ENCODE assay signal across 8 mouse cellular contexts in genomic region chr11:101763723-101764122, GRCm38 (mm10). TPM values are rescaled to one million over a fixed set of nuclear protein-coding genes. Genes with fewer than 3 reads are reported as not detected.
DNase-seq lines count a peak whose midpoint lies in the region; ATAC-seq and TF ChIP-seq lines count a peak whose summit lies in the region.

No protein-coding gene starts in this region.

- no peak for ATAC-seq in embryonic facial prominence, embryonic 11.5 days (replicated peaks; ENCODE audit: insufficient number of reproducible peaks, low FRiP score, low TSS enrichment, low read depth)
- ATAC-seq in liver, embryonic 11.5 days (replicated peaks; ENCODE audit: low FRiP score), result no peak
- ATAC-seq in hindbrain, postnatal 0 days, result peak; percentile 66; the same call in 1 of the 2 replicates

- H3K27ac ChIP-seq in embryonic facial prominence, embryonic 11.5 days (replicated peaks; ENCODE audit: low read depth, low read length), result no peak overlapping the region
- H3K27ac ChIP-seq in embryonic facial prominence, embryonic 10.5 days (replicated peaks), result no peak overlapping the region
- no peak overlapping the region for H3K27ac ChIP-seq in liver, adult 2 months (replicated peaks; ENCODE audit: insufficient read depth, low read depth, low read length)
- H3K27ac ChIP-seq in liver, embryonic 11.5 days (ENCODE audit: low read depth, low read length), result no peak overlapping the region
- H3K27ac ChIP-seq in hindbrain, postnatal 0 days, result no peak overlapping the region
- no peak overlapping the region for H3K27ac ChIP-seq in small intestine, adult 2 months (ENCODE audit: insufficient read depth, low read depth, low read length)

- peak; percentile 81 for DNase-seq in embryonic facial prominence, embryonic 11.5 days (ENCODE audit: low spot score)
- no peak for DNase-seq in embryonic facial prominence, embryonic 10.5 days (ENCODE audit: low spot score)
- DNase-seq in liver, adult 2 months (ENCODE audit: extremely low read depth, low read depth, low spot score), result peak; percentile 45
- no peak for DNase-seq in liver, embryonic 11.5 days (ENCODE audit: low spot score)
- DNase-seq in adipocyte (ENCODE audit: low spot score), result peak; percentile 61
- peak; percentile 86 for DNase-seq in hindbrain, postnatal 0 days (ENCODE audit: low spot score)
- DNase-seq in gastrocnemius, postnatal 10 days, result no peak

- H3K36me3 ChIP-seq in embryonic facial prominence, embryonic 11.5 days (replicated peaks; ENCODE audit: control insufficient read depth, insufficient read depth, low read depth, low read length), result peaks cover 15% of the 10 kb centered on the region
- H3K36me3 ChIP-seq in embryonic facial prominence, embryonic 10.5 days (replicated peaks), result peaks cover 97% of the 10 kb centered on the region
- peaks cover 49% of the 10 kb centered on the region for H3K36me3 ChIP-seq in liver, adult 2 months (ENCODE audit: control insufficient read depth, insufficient read depth, low read length)
- peaks cover 42% of the 10 kb centered on the region for H3K36me3 ChIP-seq in liver, embryonic 11.5 days (ENCODE audit: control insufficient read depth, insufficient read depth, low read length)
- peaks cover 64% of the 10 kb centered on the region for H3K36me3 ChIP-seq in hindbrain, postnatal 0 days (ENCODE audit: insufficient read depth, low read length)
- peaks cover 74% of the 10 kb centered on the region for H3K36me3 ChIP-seq in small intestine, adult 2 months (ENCODE audit: control insufficient read depth, insufficient read depth, low read length)

- no peak overlapping the region for H3K9ac ChIP-seq in embryonic facial prominence, embryonic 11.5 days (replicated peaks; ENCODE audit: low read length)
- no peak overlapping the region for H3K9ac ChIP-seq in liver, adult 2 months (ENCODE audit: low read depth, low read length)
- no peak overlapping the region for H3K9ac ChIP-seq in liver, embryonic 11.5 days (ENCODE audit: low read depth, low read length)
- H3K9ac ChIP-seq in hindbrain, postnatal 0 days (replicated peaks; ENCODE audit: low read length), result no peak overlapping the region

- H3K4me1 ChIP-seq in embryonic facial prominence, embryonic 11.5 days (ENCODE audit: control insufficient read depth, insufficient read depth, low read length), result no peaks in the 10 kb centered on the region
- H3K4me1 ChIP-seq in embryonic facial prominence, embryonic 10.5 days, result peaks cover 13% of the 10 kb centered on the region; the same call in 1 of the 2 replicates
- H3K4me1 ChIP-seq in liver, adult 2 months (ENCODE audit: control insufficient read depth, insufficient read depth, low read length), result no peaks in the 10 kb centered on the region
- no peaks in the 10 kb centered on the region for H3K4me1 ChIP-seq in liver, embryonic 11.5 days (replicated peaks; ENCODE audit: control insufficient read depth, insufficient read depth, low read length)
- H3K4me1 ChIP-seq in hindbrain, postnatal 0 days (ENCODE audit: insufficient read depth, low read length), result no peaks in the 10 kb centered on the region
- H3K4me1 ChIP-seq in small intestine, adult 2 months (ENCODE audit: control insufficient read depth, insufficient read depth, insufficient read length, low read length), result no peaks in the 10 kb centered on the region

- H3K9me3 ChIP-seq in embryonic facial prominence, embryonic 11.5 days (replicated peaks; ENCODE audit: control insufficient read depth, low read length), result no peaks in the 10 kb centered on the region
- no peaks in the 10 kb centered on the region for H3K9me3 ChIP-seq in embryonic facial prominence, embryonic 10.5 days
- H3K9me3 ChIP-seq in liver, embryonic 11.5 days (ENCODE audit: control insufficient read depth, low read length), result no peaks in the 10 kb centered on the region
- no peaks in the 10 kb centered on the region for H3K9me3 ChIP-seq in hindbrain, postnatal 0 days (ENCODE audit: low read length)

- 64% methylated on average over 7 of the region's 7 CpGs for WGBS in embryonic facial prominence, embryonic 11.5 days
- 64% methylated on average over 7 of the region's 7 CpGs for WGBS in embryonic facial prominence, embryonic 10.5 days
- WGBS in liver, adult 2 months, result 59% methylated on average over 7 of the region's 7 CpGs
- WGBS in liver, embryonic 11.5 days, result 59% methylated on average over 7 of the region's 7 CpGs
- WGBS in hindbrain, postnatal 0 days, result 44% methylated on average over 7 of the region's 7 CpGs
- WGBS in small intestine, adult 2 months, result 41% methylated on average over 7 of the region's 7 CpGs

- H3K4me2 ChIP-seq in embryonic facial prominence, embryonic 11.5 days (ENCODE audit: low read depth, low read length), result no peak overlapping the region
- no peak overlapping the region for H3K4me2 ChIP-seq in liver, embryonic 11.5 days
- H3K4me2 ChIP-seq in hindbrain, postnatal 0 days (ENCODE audit: low read depth, low read length), result no peak overlapping the region

- no peak overlapping the region for H3K4me3 ChIP-seq in embryonic facial prominence, embryonic 11.5 days (ENCODE audit: low read depth, low read length)
- H3K4me3 ChIP-seq in embryonic facial prominence, embryonic 10.5 days, result no peak overlapping the region
- H3K4me3 ChIP-seq in liver, adult 2 months (ENCODE audit: insufficient read depth, low read depth, low read length), result no peak overlapping the region
- no peak overlapping the region for H3K4me3 ChIP-seq in liver, embryonic 11.5 days (ENCODE audit: low read depth, low read length)
- H3K4me3 ChIP-seq in hindbrain, postnatal 0 days (ENCODE audit: low read length), result no peak overlapping the region
- H3K4me3 ChIP-seq in small intestine, adult 2 months (ENCODE audit: low read depth, low read length), result no peak overlapping the region

- no peak for TF ChIP-seq POLR2A in liver, adult 2 months (IDR thresholded peaks at IDR 0.05; ENCODE audit: extremely low read depth, insufficient read depth, low read length)
- no peak for TF ChIP-seq POLR2A in small intestine, adult 2 months (IDR thresholded peaks at IDR 0.05; ENCODE audit: low read depth, low read length)

- peak; percentile 40; the same call in 1 of the 2 replicates for TF ChIP-seq CTCF in liver, adult 2 months (IDR thresholded peaks at IDR 0.05; ENCODE audit: low read depth, low read length)
- TF ChIP-seq CTCF in hindbrain, postnatal 0 days (IDR thresholded peaks at IDR 0.05; ENCODE audit: low read depth), result peak; percentile 85
- TF ChIP-seq CTCF in small intestine, adult 2 months (IDR thresholded peaks at IDR 0.05; ENCODE audit: extremely low read depth, insufficient read length, insufficient replicate concordance, low read depth, low read length), result peak; percentile 65; the same call in 1 of the 2 replicates

- H3K79me2 ChIP-seq in liver, adult 2 months (ENCODE audit: control insufficient read depth, insufficient read depth, low read length), result no peaks in the 10 kb centered on the region

- H3K27me3 ChIP-seq in embryonic facial prominence, embryonic 11.5 days (ENCODE audit: control insufficient read depth, insufficient read depth, low read length), result no peaks in the 10 kb centered on the region
- H3K27me3 ChIP-seq in embryonic facial prominence, embryonic 10.5 days (replicated peaks; ENCODE audit: low read depth, poor library complexity, severe bottlenecking), result no peaks in the 10 kb centered on the region
- no peaks in the 10 kb centered on the region for H3K27me3 ChIP-seq in liver, adult 2 months (ENCODE audit: control insufficient read depth, insufficient read depth, low read length)
- H3K27me3 ChIP-seq in liver, embryonic 11.5 days (replicated peaks; ENCODE audit: control insufficient read depth, insufficient read depth, low read length), result no peaks in the 10 kb centered on the region
- H3K27me3 ChIP-seq in hindbrain, postnatal 0 days (ENCODE audit: insufficient read depth, low read length), result no peaks in the 10 kb centered on the region
- no peaks in the 10 kb centered on the region for H3K27me3 ChIP-seq in small intestine, adult 2 months (ENCODE audit: control insufficient read depth, insufficient read depth, low read length)

RNA-seq across cellular contexts. Expression of gene Etv4, which starts 21.4 kb away (rescaled TPM):
- 14.5 and 15.1 TPM in 2 replicates for polyA plus RNA-seq in embryonic facial prominence, embryonic 11.5 days (2014; fragmentation: Nextera tagmentation; extraction: Ambion mirVana)
- polyA plus RNA-seq in embryonic facial prominence, embryonic 10.5 days (2016; fragmentation: Nextera tagmentation; extraction: Ambion mirVana), result 15.9 and 18.9 TPM in 2 replicates
- 0.18 TPM in 1 of 2 replicates, not detected in the other for total RNA-seq in liver, adult 2 months (2014; rRNA removed)
- 0.05 and 0.17 TPM in 2 replicates for polyA plus RNA-seq in liver, adult 2 months (2012; rRNA removed)
- polyA plus RNA-seq in liver, embryonic 11.5 days (2014; fragmentation: Nextera tagmentation; extraction: Ambion mirVana), result 3.3 and 3.9 TPM in 2 replicates
- total RNA-seq in hindbrain, postnatal 0 days (2014; rRNA removed), result 47.7 and 56.9 TPM in 2 replicates
- 22.5 and 30.2 TPM in 2 replicates for polyA plus RNA-seq in hindbrain, postnatal 0 days (2015; fragmentation: Nextera tagmentation; extraction: Ambion mirVana)
- 0.95 and 2.3 TPM in 2 replicates for polyA plus RNA-seq in small intestine, adult 2 months (2012; rRNA removed)
- 1 to 10 TPM; 5.6 to 6.8 TPM for total RNA-seq in gastrocnemius, postnatal 10 days (2021)

RNA-seq across cellular contexts. Expression of gene Dhx8, which starts 31.0 kb away (rescaled TPM):
- polyA plus RNA-seq in embryonic facial prominence, embryonic 11.5 days (2014; fragmentation: Nextera tagmentation; extraction: Ambion mirVana), result 46.7 and 47.3 TPM in 2 replicates
- 50.5 and 52.3 TPM in 2 replicates for polyA plus RNA-seq in embryonic facial prominence, embryonic 10.5 days (2016; fragmentation: Nextera tagmentation; extraction: Ambion mirVana)
- 7.7 and 10.5 TPM in 2 replicates for total RNA-seq in liver, adult 2 months (2014; rRNA removed)
- 4.7 and 5.5 TPM in 2 replicates for polyA plus RNA-seq in liver, adult 2 months (2012; rRNA removed)
- 37.6 and 38.8 TPM in 2 replicates for polyA plus RNA-seq in liver, embryonic 11.5 days (2014; fragmentation: Nextera tagmentation; extraction: Ambion mirVana)
- total RNA-seq in hindbrain, postnatal 0 days (2014; rRNA removed), result 19.0 and 24.1 TPM in 2 replicates
- polyA plus RNA-seq in hindbrain, postnatal 0 days (2015; fragmentation: Nextera tagmentation; extraction: Ambion mirVana), result 25.6 and 30.6 TPM in 2 replicates
- polyA plus RNA-seq in small intestine, adult 2 months (2012; rRNA removed), result 4.6 and 8.0 TPM in 2 replicates
- 10 to 100 TPM; 13.7 to 17.6 TPM for total RNA-seq in gastrocnemius, postnatal 10 days (2021)

Comparison
In these comparisons a context has a peak if more than half of its experiments do, and no peak if none do; other contexts are left out.
1. DNase-seq: peak in embryonic facial prominence, embryonic 11.5 days (single experiment), liver, adult 2 months (single experiment), adipocyte (single experiment) and hindbrain, postnatal 0 days (single experiment); none in embryonic facial prominence, embryonic 10.5 days (single experiment), liver, embryonic 11.5 days (single experiment) and gastrocnemius, postnatal 10 days (single experiment).
2. Peak in every context shown above with its lines, with median percentiles within 50 percentile points of each other: CTCF ChIP-seq.